Mouse (Mus musculus): ENCODE measurements around the gene Plekha5. TPM values are rescaled to one million over a fixed set of nuclear protein-coding genes. Genes with fewer than 3 reads are reported as not detected.

Plekha5 gene
- total and polyA plus RNA-seq, 2 experiments = 13.0 to 17.1 TPM

GRCm38 (mm10) chr6:140561151-140561916 lies 137.5 kb downstream of the Plekha5 start:
- Histone ChIP-seq H3K79me2 (ENCODE audit: control insufficient read depth, insufficient read depth, low read length) (no peaks in the 10 kb centered on the region; the same call in 1 of the 2 replicates), H3K36me3 (ENCODE audit: control insufficient read depth, insufficient read depth, low read length) (peaks cover 23% of the 10 kb centered on the region; the same call in 1 of the 2 replicates), H3K27ac (replicated peaks; ENCODE audit: insufficient read depth, low read depth, low read length) (no peak overlapping the region), H3K27me3 (ENCODE audit: control insufficient read depth, insufficient read depth, low read length) (no peaks in the 10 kb centered on the region), H3K4me1 (ENCODE audit: control insufficient read depth, insufficient read depth, low read length) (no peaks in the 10 kb centered on the region), H3K4me3 (ENCODE audit: insufficient read depth, low read depth, low read length) (no peak overlapping the region), H3K9ac (ENCODE audit: low read depth, low read length) (no peak overlapping the region)
- WGBS = 82% methylated on average over 9 of the region's 9 CpGs
- no peak for DNase-seq (ENCODE audit: extremely low read depth, low read depth, low spot score)
- TF ChIP-seq CTCF (IDR thresholded peaks at IDR 0.05; ENCODE audit: low read depth, low read length) (no peak), POLR2A (IDR thresholded peaks at IDR 0.05; ENCODE audit: extremely low read depth, insufficient read depth, low read length) (no peak)

DNA sequence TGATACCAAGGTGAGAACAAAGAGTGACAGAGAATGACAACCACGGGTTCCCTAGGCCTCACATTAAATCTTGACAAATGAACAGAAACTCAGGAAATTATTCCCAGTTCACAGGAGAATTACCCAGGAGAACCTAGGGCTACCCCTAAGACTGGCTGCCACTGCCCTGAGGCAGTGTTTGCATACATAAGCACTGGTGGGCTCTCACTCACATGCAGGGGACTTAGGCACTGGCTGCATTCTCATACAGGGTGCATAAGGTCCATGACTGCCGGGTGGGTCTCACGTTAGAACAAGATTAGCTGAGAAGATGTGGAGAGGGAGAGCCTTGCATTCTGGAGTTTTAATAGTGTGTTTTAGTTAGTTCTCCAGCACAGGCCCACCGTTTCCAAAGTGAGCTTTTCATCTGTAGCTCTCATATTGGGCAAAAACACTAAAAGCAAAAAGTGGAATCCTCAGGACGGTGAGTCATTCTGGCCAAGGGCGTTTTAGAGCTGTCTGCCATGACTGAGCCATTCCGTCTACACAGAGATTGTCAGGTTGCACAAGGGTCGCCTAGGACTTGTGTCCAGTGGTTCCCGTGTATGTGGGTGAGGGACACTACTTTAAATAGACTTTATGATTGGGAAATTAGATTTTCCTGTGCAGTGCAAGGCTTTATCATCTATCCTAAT lies 138.2 kb downstream of the Plekha5 start:
- Histone ChIP-seq H3K4me1 (ENCODE audit: control insufficient read depth, insufficient read depth, low read length) (no peaks in the 10 kb centered on the region), H3K27me3 (ENCODE audit: control insufficient read depth, insufficient read depth, low read length) (no peaks in the 10 kb centered on the region), H3K79me2 (ENCODE audit: control insufficient read depth, insufficient read depth, low read length) (no peaks in the 10 kb centered on the region; the same call in 1 of the 2 replicates), H3K27ac (replicated peaks; ENCODE audit: insufficient read depth, low read depth, low read length) (no peak overlapping the region), H3K4me3 (ENCODE audit: insufficient read depth, low read depth, low read length) (no peak overlapping the region), H3K9ac (ENCODE audit: low read depth, low read length) (no peak overlapping the region), H3K36me3 (ENCODE audit: control insufficient read depth, insufficient read depth, low read length) (peaks cover 25% of the 10 kb centered on the region; the same call in 1 of the 2 replicates)
- WGBS = 84% methylated on average over 9 of the region's 9 CpGs
- TF ChIP-seq POLR2A (IDR thresholded peaks at IDR 0.05; ENCODE audit: extremely low read depth, insufficient read depth, low read length) = no peak
- TF ChIP-seq CTCF (IDR thresholded peaks at IDR 0.05; ENCODE audit: low read depth, low read length) = no peak
- no peak for DNase-seq (ENCODE audit: extremely low read depth, low read depth, low spot score)

DNA sequence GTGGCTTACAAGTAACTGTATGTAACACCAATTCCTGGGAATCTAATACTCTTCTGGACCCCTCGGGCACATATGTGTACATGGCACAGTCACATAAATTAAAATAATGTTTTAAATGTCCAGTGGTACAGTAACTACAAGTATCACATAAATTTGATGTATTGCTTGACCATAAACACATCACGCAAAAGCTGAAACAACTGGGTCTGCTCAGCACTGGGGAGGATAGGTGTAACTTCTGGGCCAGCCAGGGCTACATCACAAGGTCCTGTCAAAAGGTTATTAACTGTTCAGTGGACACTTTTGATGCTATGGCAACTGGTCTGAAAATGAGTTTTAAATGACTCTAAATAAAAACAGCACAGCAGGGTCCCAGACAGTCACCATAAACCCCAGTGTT lies 143.3 kb downstream of the Plekha5 start:
- TF ChIP-seq CTCF (IDR thresholded peaks at IDR 0.05; ENCODE audit: low read depth, low read length) (no peak), POLR2A (IDR thresholded peaks at IDR 0.05; ENCODE audit: extremely low read depth, insufficient read depth, low read length) (no peak)
- Histone ChIP-seq H3K4me3 (ENCODE audit: insufficient read depth, low read depth, low read length) (no peak overlapping the region), H3K27ac (replicated peaks; ENCODE audit: insufficient read depth, low read depth, low read length) (no peak overlapping the region), H3K9ac (ENCODE audit: low read depth, low read length) (no peak overlapping the region), H3K36me3 (ENCODE audit: control insufficient read depth, insufficient read depth, low read length) (peaks cover 29% of the 10 kb centered on the region; the same call in 1 of the 2 replicates), H3K79me2 (ENCODE audit: control insufficient read depth, insufficient read depth, low read length) (no peaks in the 10 kb centered on the region), H3K4me1 (ENCODE audit: control insufficient read depth, insufficient read depth, low read length) (no peaks in the 10 kb centered on the region), H3K27me3 (ENCODE audit: control insufficient read depth, insufficient read depth, low read length) (no peaks in the 10 kb centered on the region)
- DNase-seq (ENCODE audit: extremely low read depth, low read depth, low spot score) = no peak
- WGBS = 97% methylated on average over 2 of the region's 2 CpGs

- Histone ChIP-seq H3K4me3 (ENCODE audit: insufficient read depth, low read depth, low read length) (no peak overlapping the region), H3K79me2 (ENCODE audit: control insufficient read depth, insufficient read depth, low read length) (no peaks in the 10 kb centered on the region), H3K4me1 (ENCODE audit: control insufficient read depth, insufficient read depth, low read length) (no peaks in the 10 kb centered on the region), H3K27me3 (ENCODE audit: control insufficient read depth, insufficient read depth, low read length) (no peaks in the 10 kb centered on the region), H3K9ac (ENCODE audit: low read depth, low read length) (no peak overlapping the region), H3K27ac (replicated peaks; ENCODE audit: insufficient read depth, low read depth, low read length) (no peak overlapping the region), H3K36me3 (ENCODE audit: control insufficient read depth, insufficient read depth, low read length) (peaks cover 31% of the 10 kb centered on the region; the same call in 1 of the 2 replicates)
- no peak for DNase-seq (ENCODE audit: extremely low read depth, low read depth, low spot score)
- no peak for TF ChIP-seq CTCF (IDR thresholded peaks at IDR 0.05; ENCODE audit: low read depth, low read length)
- TF ChIP-seq POLR2A (IDR thresholded peaks at IDR 0.05; ENCODE audit: extremely low read depth, insufficient read depth, low read length) = no peak
- 76% methylated on average over 2 of the region's 2 CpGs for WGBS
These were observed 144.0 kb downstream of the Plekha5 start for GRCm38 (mm10) chr6:140567897-140568296.

DNA sequence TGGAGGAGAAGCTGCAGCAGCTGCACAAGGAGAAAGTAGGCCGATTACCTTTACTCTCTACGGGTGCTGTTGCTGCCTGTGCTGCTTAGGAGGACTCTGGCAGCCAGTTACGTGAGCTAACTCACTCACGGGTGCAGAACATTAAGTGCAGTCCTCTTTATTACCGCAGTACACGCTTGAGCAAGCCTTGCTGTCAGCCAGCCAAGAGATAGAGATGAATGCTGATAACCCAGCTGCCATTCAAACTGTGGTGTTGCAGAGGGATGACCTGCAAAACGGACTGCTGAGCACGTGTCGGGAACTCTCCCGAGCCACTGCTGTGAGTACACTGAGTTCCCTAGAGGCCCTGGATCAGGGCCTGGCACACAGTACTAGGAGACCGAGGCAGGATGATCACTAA lies 146.3 kb downstream of the Plekha5 start:
- H3K27ac ChIP-seq (replicated peaks; ENCODE audit: insufficient read depth, low read depth, low read length) = 0 out of 2 replicates have a peak overlapping the region, but pooled peaks have one; percentile 10
- WGBS = 24% methylated on average over 11 of the region's 11 CpGs

More for the DNA sequence above, 146.3 kb downstream of the Plekha5 start:
- Histone ChIP-seq H3K27me3 (ENCODE audit: control insufficient read depth, insufficient read depth, low read length) (no peaks in the 10 kb centered on the region), H3K9ac (ENCODE audit: low read depth, low read length) (no peak overlapping the region), H3K79me2 (ENCODE audit: control insufficient read depth, insufficient read depth, low read length) (no peaks in the 10 kb centered on the region), H3K36me3 (ENCODE audit: control insufficient read depth, insufficient read depth, low read length) (peaks cover 34% of the 10 kb centered on the region), H3K4me3 (ENCODE audit: insufficient read depth, low read depth, low read length) (no peak overlapping the region), H3K4me1 (ENCODE audit: control insufficient read depth, insufficient read depth, low read length) (peaks cover 9% of the 10 kb centered on the region)
- TF ChIP-seq CTCF (IDR thresholded peaks at IDR 0.05; ENCODE audit: low read depth, low read length) = no peak
- TF ChIP-seq POLR2A (IDR thresholded peaks at IDR 0.05; ENCODE audit: extremely low read depth, insufficient read depth, low read length) = no peak
- peak; percentile 100 for DNase-seq (ENCODE audit: extremely low read depth, low read depth, low spot score)

All from liver, adult 2 months (tissue).